Mouse (Mus musculus): ENCODE results near the gene Plcb4.

The Plcb4 gene

DNA sequence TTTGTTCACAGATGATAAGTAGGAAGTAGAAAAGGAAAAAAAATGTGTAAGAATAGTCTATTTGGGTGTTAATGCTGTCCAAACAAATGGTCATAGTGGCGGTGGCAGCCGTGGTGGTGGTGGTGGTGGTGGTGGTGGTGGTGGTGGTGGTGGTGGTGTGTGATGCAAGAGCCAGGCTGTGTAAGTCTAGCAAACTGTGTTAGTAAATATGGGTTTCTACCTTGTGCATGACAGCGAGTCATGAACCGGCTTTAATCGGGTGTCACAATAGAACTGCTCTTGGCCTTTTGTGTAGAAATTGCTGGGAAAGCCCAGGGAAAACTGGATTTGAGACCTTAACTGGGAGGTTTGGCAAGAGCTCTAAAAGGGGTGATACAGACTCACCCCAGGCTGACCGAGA lies 188.9 kb downstream of the Plcb4 start:
- DNase-seq (ENCODE audit: extremely low read depth, low read depth, low spot score) = no peak

DNA sequence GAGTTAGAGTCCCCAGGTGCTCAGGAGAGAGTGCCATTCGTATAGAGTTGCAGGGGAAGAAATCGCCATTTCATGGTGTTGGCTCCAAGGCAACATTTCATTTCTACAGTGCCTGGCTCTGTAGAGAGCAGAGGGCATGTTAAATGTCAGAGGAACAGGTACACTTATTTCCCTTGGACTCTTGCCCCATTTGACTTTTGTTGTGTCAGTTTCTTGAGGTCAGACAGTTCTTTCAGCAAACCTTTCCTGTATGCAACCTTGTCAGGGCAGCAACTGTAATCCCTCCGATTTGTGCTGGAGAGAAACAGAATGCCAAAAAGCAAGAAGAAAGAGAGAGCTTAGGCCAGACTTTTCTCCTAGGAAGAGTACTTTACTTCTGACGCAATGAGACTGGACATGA lies 189.4 kb downstream of the Plcb4 start:
- DNase-seq (ENCODE audit: extremely low read depth, low read depth, low spot score) = peak; percentile 86

DNA sequence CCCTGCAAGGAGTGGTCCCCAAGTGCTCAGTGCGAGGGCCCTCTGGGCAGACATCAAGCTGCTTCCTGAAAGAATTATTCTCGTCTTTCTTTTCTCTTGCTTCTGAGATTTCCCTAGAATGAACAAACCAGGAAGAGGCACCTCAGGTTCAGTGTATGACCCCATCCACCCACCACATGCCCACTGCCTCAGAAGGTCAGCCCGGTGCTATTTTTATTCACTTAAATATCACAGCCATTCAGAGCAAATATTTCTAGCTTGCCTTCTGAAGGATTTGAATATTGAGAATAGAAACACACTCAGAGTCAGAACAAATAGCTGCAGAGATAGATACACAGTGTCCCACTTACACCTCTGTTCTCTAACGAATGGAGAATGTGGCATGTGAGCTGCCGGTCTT lies 193.2 kb downstream of the Plcb4 start:
- DNase-seq (ENCODE audit: extremely low read depth, low read depth, low spot score) = no peak

DNA sequence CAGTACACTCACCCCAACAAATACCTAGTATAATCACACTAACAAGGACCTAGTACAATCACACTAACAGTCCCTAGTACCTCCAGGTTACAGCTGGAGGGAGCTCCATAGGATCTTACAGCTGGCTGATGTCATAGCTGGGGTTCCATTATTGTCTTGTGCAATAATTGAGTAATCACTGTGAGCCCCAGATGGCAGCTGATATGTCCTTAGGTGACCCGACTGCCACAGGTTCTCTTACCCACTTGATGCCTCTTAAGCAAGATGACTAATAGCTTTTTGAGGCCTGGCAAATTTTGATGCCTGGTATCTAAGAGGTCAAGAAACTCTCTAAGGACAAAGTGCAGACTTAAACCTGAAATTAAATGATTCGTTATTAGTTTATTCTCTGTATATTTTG lies 194.3 kb downstream of the Plcb4 start:
- DNase-seq (ENCODE audit: extremely low read depth, low read depth, low spot score) = no peak

DNA sequence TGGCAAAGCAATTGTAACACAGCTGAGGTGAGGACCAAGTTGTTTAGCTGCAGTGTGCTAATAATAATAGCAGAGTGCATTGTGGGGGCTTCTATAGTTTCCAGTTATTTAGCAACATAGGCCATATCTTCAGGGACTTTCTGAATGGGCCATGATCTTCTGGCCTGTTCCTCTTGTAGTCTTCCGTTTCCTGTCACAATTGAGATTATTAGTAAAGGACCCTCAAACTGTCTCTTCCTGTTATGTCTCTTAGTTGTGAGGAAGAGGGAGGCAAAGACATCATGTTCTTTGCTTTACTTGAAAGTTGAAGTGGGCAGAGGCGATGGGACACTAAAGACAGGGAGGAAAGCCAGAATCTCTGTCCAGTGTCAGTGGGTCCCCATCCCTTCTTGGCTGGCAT lies 195.2 kb downstream of the Plcb4 start:
- DNase-seq (ENCODE audit: extremely low read depth, low read depth, low spot score) = no peak

DNA sequence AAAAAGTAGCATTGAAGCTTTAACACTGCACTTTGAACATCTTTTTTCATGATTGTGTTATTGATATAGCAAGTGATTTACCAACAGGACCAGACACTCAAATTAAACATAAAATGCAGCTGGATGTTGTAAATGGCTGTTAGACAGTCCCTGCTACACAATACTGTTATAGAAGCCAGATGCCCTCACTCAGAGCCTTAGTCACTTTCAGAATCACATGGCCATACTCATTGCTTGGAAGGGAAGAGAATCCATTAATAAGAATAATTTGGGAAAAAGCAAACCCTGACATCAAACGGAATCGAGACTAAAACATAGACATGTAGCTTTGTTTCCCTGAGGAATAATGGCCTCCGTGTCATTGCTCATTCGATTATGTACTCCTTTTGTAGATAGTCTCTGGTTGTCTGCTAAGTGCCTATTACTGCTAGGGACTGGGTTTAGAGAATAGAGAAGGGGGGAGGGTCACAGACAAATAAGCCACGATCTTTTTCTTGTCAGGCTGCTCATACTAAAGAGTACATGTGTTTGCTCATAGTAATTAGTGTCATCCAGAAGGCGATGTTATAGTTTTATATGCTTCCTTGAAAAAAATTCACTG lies 197.2 kb downstream of the Plcb4 start:
- DNase-seq (ENCODE audit: extremely low read depth, low read depth, low spot score) = no peak

DNA sequence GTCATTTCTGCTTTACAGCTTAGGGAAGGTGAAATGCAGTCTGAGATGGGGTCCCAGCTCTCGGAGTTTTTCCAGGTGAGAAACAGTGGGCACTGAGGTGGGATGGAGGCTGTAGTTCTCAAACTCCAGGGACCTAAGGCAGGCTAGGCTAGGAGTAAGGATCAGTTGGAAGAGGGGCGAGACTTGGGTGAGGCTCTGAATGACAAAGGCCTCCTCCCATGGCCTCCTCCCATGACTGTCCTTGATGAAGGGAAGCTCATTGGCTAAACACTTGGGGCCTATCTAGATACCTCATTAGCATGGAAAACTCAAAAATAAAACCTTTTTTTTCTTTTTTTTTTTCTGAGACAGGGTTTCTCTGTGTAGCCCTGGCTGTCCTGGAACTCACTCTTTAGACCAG lies 198.0 kb downstream of the Plcb4 start:
- no peak for DNase-seq (ENCODE audit: extremely low read depth, low read depth, low spot score)

DNA sequence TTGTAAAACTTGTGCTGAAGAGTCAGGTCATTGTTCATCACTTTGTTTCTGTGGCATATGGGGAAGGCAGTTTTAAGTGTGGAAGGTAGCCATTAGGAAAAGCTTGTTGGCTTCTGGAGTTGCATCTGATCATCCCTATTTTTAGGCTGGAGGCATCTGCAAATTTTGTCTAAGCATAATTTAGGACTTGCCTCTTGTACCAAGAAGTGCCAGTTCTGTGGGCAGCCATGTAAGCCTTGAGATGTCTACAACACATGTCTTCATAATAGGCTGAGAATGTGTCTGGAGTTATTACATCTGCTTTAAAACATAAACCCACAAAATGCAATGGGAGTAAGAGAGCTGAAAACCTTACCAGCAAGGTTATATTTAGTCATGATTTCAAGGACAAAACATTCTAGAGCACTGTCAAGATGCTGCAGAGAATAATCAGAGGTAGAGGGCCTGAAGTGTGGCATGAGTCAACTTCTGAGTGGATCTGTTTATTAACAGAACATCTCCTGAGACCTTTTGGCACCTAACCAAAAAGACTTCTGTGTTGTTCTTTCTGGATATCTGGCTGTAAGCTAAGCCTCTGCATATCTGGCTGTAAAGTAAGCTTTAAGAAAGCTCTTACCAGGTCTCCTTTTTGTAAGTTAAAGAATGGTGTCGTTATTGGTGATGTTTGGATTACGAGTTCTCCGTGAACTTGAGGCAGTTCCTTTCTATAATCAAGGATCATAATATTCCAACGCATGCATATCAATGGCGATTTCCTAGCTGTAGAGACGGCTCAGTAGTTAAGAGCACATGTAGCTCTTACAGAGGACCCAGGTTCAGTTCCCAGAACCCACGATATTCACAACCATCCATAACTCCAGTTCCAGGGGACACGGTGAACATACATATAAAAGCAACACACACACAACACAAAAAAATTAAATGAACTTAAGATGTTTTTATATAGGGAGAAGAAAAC lies 203.0 kb downstream of the Plcb4 start:
- DNase-seq (ENCODE audit: extremely low read depth, low read depth, low spot score) = no peak

DNA sequence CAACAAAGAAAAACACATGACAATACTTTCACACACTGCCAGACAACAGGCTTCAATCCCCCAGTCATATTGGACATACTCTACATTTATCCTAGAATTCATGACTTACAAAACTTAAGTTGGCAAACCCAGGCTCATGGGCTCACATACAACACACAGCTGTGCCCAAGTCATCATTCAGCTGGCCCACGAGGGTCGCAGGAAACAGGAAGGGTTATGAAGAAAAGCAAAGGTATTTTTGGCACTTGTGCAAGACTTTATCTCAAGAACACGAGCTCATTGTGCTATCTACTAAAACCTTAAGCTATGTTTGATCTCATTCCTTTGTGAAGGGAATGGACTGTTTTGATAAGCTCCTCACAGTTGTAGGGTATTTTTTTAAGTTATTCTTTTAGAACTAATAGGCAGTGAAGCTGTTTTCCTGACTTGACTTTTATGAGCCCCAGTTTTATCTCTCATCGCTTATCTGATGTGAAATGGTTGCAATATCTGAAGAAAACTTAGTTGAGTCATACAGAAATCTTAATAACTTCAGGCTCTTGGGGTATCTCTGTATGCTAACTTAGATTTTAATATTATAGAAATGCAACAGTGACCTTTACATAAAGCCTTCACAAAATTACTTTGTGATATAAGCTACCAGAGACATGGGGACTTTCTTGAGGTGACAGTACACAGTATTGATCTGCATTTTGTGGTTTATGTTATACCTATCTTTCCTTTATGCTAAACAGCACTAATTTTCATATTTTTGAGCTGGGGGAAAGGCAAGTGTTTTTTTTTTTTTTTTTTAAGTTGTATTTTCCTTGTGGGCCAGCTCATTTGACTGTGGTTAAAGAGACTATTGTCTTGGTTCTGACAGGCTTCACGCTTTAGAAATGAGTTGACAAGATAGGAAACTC lies 203.9 kb downstream of the Plcb4 start:
- no peak for DNase-seq (ENCODE audit: extremely low read depth, low read depth, low spot score)

DNA sequence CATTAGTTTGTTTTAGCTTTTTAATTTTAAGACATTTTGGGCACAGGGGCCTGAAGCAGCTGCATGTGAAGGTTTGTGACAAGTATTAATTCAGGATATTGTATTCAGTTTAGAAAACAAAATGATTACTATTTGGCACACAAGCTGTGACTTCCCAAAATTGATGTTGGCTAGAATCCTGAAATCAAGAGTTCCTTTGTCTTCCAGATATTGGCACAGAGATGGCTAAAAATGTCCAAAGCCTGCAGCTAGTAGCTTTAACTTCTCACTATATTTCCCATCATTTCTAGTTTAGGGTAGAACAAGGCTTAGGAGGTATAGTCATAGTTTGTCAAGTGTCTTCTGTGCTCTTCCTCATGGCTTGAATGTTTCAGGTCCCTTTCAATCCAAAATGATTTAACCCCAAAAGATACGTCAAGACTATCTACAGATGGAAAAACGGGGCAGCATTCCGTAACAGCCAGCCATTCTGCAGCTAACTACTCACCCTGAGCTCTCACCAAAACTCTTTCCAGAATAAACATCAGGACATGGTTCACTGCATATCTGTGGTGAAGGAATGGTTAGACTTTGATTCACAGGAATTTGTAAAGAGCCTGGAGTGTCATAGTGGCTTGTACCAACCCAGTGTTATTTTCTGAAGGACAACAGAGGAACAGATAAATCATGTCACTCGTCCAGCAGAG lies 204.7 kb downstream of the Plcb4 start:
- no peak for DNase-seq (ENCODE audit: extremely low read depth, low read depth, low spot score)

DNA sequence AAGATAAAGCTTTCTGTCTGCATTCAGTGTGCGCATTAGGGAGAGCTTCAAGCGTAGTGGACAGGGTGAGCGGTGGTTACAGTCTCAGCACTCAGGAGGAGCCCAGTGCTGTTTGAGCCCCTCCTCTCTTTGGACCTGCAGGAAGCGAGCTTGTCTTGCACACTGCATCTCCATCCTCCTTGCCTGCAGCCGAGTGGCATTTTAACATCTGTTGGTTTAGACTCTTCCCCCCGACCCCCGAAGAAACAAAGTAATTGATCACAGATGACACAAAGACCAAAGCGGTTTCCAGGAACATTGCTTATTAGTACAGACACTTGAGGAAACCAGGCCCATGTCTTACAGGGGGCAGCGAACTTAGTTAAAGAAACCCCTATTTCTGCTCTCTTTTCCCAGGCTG lies 207.6 kb downstream of the Plcb4 start:
- no peak for DNase-seq (ENCODE audit: extremely low read depth, low read depth, low spot score)

DNA sequence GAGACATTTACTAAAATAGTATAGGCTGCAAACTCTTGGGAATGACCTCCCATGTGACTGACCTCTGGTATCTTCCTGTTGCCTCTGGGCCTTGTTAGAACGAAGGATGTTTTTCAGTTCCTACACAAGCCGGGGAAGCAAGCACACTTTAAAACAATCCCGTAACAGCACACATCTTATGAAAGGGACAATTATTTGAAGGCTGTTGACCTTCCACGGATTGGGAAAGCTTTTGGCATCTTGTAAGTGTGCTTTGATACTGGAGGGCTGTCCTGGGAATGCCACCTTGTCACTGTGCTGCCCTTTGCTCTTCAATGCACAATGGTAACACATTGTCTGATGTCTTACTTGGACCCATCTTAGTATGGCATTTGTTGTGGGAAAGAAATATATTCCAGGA lies 208.0 kb downstream of the Plcb4 start:
- no peak for DNase-seq (ENCODE audit: extremely low read depth, low read depth, low spot score)

DNA sequence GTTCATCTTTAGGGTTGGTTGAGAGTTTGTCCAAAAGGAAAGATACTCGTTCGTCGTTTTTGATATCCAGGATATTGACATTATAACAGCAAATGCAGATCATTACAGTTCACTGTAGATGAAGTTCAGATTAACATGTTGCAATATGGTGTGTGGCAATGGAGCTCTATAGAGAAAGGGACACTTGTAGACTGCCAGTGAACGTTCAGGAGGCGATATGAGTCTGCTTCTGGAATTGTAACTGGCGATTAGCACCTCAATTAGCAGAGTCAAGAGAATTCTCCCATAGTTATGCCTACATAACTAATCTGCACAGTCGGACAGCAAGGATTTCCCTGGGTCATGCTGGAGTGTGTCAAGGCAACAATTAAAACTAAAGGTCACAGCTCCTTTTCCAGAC lies 210.8 kb downstream of the Plcb4 start:
- no peak for DNase-seq (ENCODE audit: extremely low read depth, low read depth, low spot score)

DNA sequence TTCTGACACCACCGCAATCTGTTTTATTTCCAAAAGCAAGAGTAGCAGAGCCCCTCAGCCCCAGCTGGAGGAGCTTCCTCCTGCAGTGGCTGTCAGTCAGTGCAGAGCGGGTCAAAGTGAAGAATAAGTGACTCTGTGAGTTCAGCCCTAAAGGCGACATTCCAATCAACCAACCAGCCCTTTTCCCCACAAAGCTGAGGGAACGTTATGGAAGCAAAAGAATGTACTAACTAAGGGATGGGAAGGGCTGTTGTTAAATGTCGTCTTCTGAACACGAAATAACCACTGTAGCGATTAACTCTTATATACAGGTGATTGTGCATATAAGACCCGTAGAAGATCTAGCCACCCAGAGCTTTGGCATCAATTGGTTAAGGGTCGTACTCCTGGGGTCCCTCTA lies 214.3 kb downstream of the Plcb4 start:
- no peak for DNase-seq (ENCODE audit: extremely low read depth, low read depth, low spot score)

DNA sequence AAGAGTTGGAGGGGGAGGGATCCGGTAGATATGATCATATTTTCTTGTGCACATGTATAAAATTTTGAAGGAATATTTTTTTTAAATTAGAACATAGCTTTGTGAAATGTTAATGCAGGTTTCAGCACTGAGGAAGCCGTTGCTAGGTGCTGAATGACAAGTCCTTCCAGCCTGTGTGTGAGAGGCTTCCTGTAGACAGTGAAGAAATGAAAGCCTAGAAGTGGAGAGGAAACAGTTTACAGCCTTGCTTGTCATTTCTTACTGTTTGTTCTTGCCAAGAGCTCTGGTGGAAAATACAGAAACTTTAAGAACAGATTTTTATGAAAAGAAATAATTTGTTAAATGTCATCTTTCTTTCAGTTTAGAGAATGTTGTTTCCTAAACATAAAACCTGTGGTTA lies 214.9 kb downstream of the Plcb4 start:
- no peak for DNase-seq (ENCODE audit: extremely low read depth, low read depth, low spot score)

DNA sequence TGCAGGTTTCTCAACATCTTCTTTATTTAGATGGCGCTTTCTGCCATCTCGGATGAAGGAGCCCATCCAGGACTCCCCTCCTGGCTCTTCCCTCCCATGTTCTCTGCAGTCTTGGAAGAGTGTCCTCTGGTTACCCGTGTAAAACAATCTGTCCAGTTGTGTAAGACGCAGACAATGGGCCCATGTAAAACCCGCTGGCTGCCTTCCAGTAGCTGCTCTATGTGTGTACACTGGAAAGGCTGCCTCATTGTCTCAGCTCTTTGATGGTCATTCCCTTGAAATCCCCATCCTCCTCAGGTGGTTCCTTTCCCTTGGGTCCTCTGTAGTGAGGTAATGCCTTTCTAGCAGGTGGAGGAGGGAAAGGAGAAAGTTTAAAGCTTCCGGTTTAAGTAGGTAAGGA lies 216.7 kb downstream of the Plcb4 start:
- DNase-seq (ENCODE audit: extremely low read depth, low read depth, low spot score) = no peak

DNA sequence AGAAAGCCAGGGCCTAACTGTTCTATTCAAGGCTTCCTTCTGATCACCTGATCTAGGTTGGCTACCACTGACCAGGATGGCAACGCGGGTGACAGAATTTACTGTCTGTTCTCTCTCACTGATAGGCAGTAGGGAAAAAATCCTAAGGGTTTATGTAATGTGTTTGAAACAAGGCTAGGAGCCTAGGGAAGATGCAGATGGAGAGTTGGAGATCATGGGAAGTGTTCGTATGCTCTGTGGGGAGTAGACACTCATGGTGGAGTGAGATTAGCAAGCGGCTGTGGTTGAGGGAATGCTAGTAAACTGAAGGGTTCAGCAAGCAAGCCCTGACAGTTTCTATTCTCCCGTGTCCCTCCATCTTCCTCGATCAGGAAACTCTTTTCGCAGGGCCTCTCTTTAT lies 220.5 kb downstream of the Plcb4 start:
- no peak for DNase-seq (ENCODE audit: extremely low read depth, low read depth, low spot score)

DNA sequence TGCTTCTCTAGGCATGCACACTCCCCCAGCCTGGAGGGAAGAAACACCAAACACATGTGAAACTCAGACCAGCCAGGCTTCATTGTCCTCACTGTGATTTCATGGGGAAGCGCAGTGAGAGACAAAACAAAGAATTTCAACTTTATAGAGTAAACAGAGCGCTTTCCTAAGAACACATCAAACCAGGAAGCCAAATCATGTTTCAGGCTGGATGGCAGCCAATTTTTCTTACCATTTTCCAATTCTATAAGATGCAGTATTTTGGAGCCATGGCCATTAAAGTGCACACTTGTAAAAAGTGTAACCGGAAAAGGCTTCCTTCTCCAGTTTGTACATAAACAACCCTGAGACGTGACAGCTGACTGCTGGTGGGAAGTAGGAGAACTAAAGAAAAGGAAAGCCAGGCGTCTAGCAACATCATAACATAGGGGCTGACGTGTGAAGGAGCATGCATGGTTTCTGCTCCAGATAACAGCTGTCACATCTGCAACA lies 221.5 kb downstream of the Plcb4 start:
- no peak for DNase-seq (ENCODE audit: extremely low read depth, low read depth, low spot score)

DNA sequence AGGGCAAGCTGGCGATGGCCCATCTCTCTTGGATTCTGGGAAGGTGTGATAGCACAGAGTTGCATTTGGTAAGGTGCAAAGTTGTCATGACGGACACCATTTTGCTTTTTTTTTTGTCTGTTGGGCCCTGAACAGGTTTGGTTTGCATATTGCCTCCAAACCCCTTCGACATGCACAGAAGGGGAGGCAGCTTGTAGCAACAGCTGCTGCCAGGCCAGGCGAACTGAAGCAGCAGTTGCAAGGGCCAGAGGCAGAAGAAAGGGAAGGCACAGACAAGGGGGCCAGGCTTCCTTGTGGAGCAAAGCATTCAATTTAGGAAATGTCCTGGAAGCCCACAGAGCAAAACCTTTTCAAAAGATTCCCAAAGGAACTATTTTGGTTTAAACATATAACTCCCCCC lies 224.5 kb downstream of the Plcb4 start:
- DNase-seq (ENCODE audit: extremely low read depth, low read depth, low spot score) = no peak

DNA sequence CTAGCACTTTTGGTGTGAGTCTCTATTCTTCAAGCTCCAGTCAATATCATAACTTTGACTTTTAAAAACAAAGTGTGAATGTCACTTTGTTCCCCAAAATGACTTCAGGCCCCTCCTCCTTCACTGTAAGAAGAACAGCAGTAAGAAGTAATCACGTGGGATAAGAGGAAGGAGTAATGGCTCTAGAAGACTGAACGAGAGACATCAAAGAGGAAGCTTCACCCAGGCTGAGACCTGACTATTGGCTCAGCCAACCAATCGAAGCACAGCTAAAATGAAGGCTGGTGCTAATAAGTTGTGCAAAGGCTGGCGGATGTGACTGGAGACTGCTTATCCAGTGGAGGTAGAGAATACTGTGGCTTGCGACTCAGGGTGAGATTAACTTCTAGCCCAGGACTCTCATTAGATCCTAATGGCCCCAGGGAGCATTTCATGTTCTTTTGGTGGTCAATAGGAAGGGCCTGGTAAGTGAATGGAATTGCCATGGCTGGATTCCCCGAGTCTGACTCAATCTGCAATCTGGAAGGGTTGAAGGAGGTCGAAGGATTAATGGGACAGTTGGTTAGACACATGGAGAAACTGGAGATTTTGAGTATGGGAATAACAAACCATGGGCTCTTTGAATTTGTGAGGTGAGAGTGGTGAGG lies 225.8 kb downstream of the Plcb4 start:
- DNase-seq (ENCODE audit: extremely low read depth, low read depth, low spot score) = no peak

Data from fat pad, adult 2 months (tissue).